Mouse (Mus musculus): ENCODE data around the gene Lrp2. TPM values are rescaled to one million over a fixed set of nuclear protein-coding genes. Genes with fewer than 3 reads are reported as not detected.

The Lrp2 gene
- total RNA-seq (2014; rRNA removed) (0.09 and 0.20 TPM in 2 replicates), polyA plus RNA-seq (2012; rRNA removed) (0.02 and 0.04 TPM in 2 replicates)

DNA sequence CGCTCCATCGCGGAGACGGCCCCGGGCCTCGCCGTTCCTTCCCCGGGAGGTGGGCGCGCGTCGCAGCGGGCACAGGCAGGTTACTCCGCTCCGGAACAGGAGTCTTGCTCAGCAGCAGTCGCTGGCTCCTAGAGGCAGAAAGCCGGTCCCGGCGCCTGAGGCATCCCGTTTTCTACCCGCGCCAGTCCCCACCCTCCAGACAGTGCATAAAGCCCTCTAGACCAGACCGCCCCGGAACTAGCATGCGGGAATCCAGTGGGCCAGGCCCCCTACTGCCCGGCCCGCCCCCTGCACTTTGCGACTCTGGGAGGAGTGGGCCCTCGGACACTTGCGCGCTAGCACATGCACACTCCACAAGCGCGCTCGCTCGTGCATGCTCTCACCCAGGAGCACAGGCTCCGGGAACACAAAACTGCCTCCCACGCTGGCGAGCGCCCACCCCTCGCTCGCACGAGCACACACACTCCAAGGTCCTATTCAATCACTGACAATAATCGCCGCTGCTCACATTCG is at the start of gene Lrp2:
Gene Lrp2, minus strand, starts transcription at position 180 of the 513 bp plus-strand sequence.
- no peak for DNase-seq (ENCODE audit: extremely low read depth, low read depth, low spot score)
- Histone ChIP-seq H3K27ac (replicated peaks; ENCODE audit: insufficient read depth, low read depth, low read length) (no peak within 1 kb of the TSS), H3K36me3 (ENCODE audit: control insufficient read depth, insufficient read depth, low read length) (no peaks in the 10 kb centered on the region), H3K9ac (ENCODE audit: low read depth, low read length) (no peak within 1 kb of the TSS), H3K79me2 (ENCODE audit: control insufficient read depth, insufficient read depth, low read length) (no peaks in the 10 kb centered on the region), H3K4me3 (ENCODE audit: insufficient read depth, low read depth, low read length) (peak within 1 kb of the TSS; percentile 21; the same call in 1 of the 2 replicates), H3K4me1 (ENCODE audit: control insufficient read depth, insufficient read depth, low read length) (no peaks in the 10 kb centered on the region; the same call in 1 of the 2 replicates), H3K27me3 (ENCODE audit: control insufficient read depth, insufficient read depth, low read length) (peaks cover 25% of the 10 kb centered on the region)
- no peak for TF ChIP-seq CTCF (IDR thresholded peaks at IDR 0.05; ENCODE audit: low read depth, low read length)
- WGBS: 2% methylated on average over 45 of the region's 45 CpGs

DNA sequence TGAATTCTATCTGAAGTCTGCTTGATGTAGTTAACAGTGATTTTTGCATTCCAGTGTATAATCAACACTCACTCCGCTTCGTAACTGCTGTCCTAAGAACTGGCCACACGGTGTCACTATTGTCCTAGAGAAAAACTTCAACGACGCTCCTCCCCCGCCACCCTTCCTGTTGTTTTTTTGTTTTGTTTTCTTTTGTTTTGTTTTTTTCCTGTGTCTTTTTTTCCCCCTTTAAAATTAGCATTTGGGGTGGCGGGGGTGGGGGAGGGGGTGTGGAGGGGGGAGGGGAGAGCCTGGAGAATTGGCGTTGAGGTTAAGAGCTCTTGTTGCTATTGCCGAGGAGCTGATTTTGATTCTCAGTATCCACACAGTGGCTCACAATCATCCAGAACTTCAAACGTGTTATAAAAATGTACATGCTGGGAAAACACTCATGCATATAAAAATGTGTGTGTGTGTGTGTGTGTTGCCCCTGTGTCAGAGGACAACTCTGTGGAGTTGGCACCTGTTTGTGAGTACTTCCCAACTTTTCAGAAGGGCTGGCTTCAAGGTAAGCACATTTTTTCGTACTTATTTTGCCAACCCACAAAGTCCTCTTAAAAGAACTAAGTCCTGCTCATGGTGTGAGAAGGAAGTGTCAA is 49.3 kb upstream of the Lrp2 start:
- H3K4me1 ChIP-seq (ENCODE audit: control insufficient read depth, insufficient read depth, low read length): no peaks in the 10 kb centered on the region
- H3K79me2 ChIP-seq (ENCODE audit: control insufficient read depth, insufficient read depth, low read length): no peaks in the 10 kb centered on the region
- WGBS: 6% methylated on average over 11 of the region's 11 CpGs
- H3K9ac ChIP-seq (ENCODE audit: low read depth, low read length): no peak overlapping the region
- H3K4me3 ChIP-seq (ENCODE audit: insufficient read depth, low read depth, low read length): peak overlapping the region; percentile 44; the same call in 1 of the 2 replicates
- no peaks in the 10 kb centered on the region for H3K27me3 ChIP-seq (ENCODE audit: control insufficient read depth, insufficient read depth, low read length)
- H3K36me3 ChIP-seq (ENCODE audit: control insufficient read depth, insufficient read depth, low read length): no peaks in the 10 kb centered on the region
- TF ChIP-seq CTCF (IDR thresholded peaks at IDR 0.05; ENCODE audit: low read depth, low read length) (peak; percentile 50), POLR2A (IDR thresholded peaks at IDR 0.05; ENCODE audit: extremely low read depth, insufficient read depth, low read length) (no peak)
- H3K27ac ChIP-seq (replicated peaks; ENCODE audit: insufficient read depth, low read depth, low read length): no peak overlapping the region
- peak; percentile 52 for DNase-seq (ENCODE audit: extremely low read depth, low read depth, low spot score)

DNA sequence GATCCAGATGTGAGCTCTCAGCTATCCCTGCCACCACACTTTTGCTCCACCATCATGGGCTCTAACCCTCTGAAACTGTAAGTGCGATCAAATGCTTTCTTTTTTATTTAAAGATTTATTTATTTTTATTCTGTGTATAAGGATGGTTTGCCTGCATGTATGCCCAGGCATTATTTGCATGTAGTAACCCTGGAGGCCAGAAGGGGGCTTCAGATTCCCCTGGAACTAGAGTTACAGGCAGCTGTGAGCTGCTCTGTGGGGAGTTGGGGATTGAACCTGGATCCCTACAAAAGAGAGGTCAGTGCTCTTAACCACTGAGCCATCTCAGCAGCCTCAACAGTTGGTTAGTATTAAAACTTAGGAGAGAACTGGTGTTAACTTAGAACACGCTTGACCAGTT is 45.6 kb upstream of the Lrp2 start:
- no peaks in the 10 kb centered on the region for H3K36me3 ChIP-seq (ENCODE audit: control insufficient read depth, insufficient read depth, low read length)
- TF ChIP-seq CTCF (IDR thresholded peaks at IDR 0.05; ENCODE audit: low read depth, low read length) (no peak; the same call in 1 of the 2 replicates), POLR2A (IDR thresholded peaks at IDR 0.05; ENCODE audit: extremely low read depth, insufficient read depth, low read length) (no peak)
- H3K27ac ChIP-seq (replicated peaks; ENCODE audit: insufficient read depth, low read depth, low read length): no peak overlapping the region
- H3K4me1 ChIP-seq (ENCODE audit: control insufficient read depth, insufficient read depth, low read length): no peaks in the 10 kb centered on the region
- H3K27me3 ChIP-seq (ENCODE audit: control insufficient read depth, insufficient read depth, low read length): no peaks in the 10 kb centered on the region
- H3K4me3 ChIP-seq (ENCODE audit: insufficient read depth, low read depth, low read length): no peak overlapping the region
- H3K79me2 ChIP-seq (ENCODE audit: control insufficient read depth, insufficient read depth, low read length): no peaks in the 10 kb centered on the region
- H3K9ac ChIP-seq (ENCODE audit: low read depth, low read length): no peak overlapping the region
- DNase-seq (ENCODE audit: extremely low read depth, low read depth, low spot score): no peak
- 93% methylated on average over 2 of the region's 2 CpGs for WGBS

DNA sequence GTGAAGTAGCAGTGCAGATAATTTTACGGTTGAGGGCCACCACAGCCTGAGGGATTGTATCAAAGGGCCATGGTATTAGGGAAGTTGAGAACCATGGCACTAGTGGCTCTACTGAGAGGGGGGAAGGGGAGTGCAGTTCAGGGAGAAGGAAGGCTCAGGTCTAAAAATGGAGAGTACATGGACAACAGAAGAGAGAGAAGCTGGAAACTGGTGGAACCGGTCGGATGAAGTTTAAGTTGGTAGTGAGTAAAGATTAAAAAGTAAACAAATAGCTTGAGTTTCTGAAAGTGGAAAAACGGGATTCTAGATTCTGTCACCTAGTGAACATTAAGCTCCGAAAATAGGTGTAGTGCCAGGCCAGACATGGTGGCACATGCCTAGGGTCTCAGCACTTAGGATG is 44.9 kb upstream of the Lrp2 start:
- Histone ChIP-seq H3K27ac (replicated peaks; ENCODE audit: insufficient read depth, low read depth, low read length) (no peak overlapping the region), H3K79me2 (ENCODE audit: control insufficient read depth, insufficient read depth, low read length) (no peaks in the 10 kb centered on the region), H3K4me3 (ENCODE audit: insufficient read depth, low read depth, low read length) (no peak overlapping the region), H3K36me3 (ENCODE audit: control insufficient read depth, insufficient read depth, low read length) (no peaks in the 10 kb centered on the region), H3K27me3 (ENCODE audit: control insufficient read depth, insufficient read depth, low read length) (no peaks in the 10 kb centered on the region), H3K9ac (ENCODE audit: low read depth, low read length) (no peak overlapping the region), H3K4me1 (ENCODE audit: control insufficient read depth, insufficient read depth, low read length) (no peaks in the 10 kb centered on the region)
- TF ChIP-seq POLR2A (IDR thresholded peaks at IDR 0.05; ENCODE audit: extremely low read depth, insufficient read depth, low read length) (no peak), CTCF (IDR thresholded peaks at IDR 0.05; ENCODE audit: low read depth, low read length) (no peak)
- 93% methylated on average over 5 of the region's 5 CpGs for WGBS
- no peak for DNase-seq (ENCODE audit: extremely low read depth, low read depth, low spot score)

DNA sequence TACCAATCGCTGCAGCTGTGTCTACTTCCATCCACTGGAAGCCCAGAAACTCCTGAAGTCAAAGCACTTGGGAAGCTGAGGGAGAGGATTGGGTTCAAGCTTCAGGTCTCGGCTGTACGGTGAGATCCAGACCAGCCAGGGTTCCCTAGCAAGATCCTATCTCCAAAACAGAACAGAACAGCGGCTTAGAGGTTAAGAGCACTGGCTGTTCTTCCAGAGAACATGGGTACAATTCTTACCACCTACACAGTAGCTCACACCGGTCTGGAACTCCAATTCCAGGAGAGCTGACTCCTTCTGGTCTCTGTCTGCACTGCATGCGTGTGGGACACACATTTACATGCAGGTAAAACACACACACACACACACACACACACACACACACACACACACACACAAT is 44.0 kb upstream of the Lrp2 start:
- TF ChIP-seq POLR2A (IDR thresholded peaks at IDR 0.05; ENCODE audit: extremely low read depth, insufficient read depth, low read length) (no peak), CTCF (IDR thresholded peaks at IDR 0.05; ENCODE audit: low read depth, low read length) (no peak)
- 87% methylated on average over 6 of the region's 6 CpGs for WGBS

DNA sequence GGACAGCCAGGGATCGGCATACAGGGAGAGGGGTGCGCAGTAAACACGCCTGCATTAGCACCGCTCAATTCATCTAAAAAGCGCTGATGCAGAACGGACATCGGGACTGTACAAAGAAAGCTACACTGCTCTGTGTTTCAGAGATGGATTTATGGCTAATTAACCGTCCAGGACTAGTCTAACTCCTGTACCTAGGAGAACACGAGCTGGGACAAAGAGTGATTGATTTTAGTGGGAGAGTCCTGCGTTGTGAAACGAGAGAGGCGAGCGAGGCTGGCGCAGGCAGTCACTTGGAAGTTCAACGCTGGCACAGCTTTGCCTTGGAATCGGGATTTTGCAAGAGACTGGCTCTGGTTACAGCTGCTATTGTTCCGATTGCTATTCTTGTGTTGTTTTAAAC is 43.4 kb upstream of the Lrp2 start:
- Histone ChIP-seq H3K36me3 (ENCODE audit: control insufficient read depth, insufficient read depth, low read length) (no peaks in the 10 kb centered on the region), H3K27ac (replicated peaks; ENCODE audit: insufficient read depth, low read depth, low read length) (no peak overlapping the region), H3K4me1 (ENCODE audit: control insufficient read depth, insufficient read depth, low read length) (no peaks in the 10 kb centered on the region), H3K4me3 (ENCODE audit: insufficient read depth, low read depth, low read length) (no peak overlapping the region), H3K79me2 (ENCODE audit: control insufficient read depth, insufficient read depth, low read length) (no peaks in the 10 kb centered on the region), H3K9ac (ENCODE audit: low read depth, low read length) (no peak overlapping the region), H3K27me3 (ENCODE audit: control insufficient read depth, insufficient read depth, low read length) (no peaks in the 10 kb centered on the region)
- TF ChIP-seq POLR2A (IDR thresholded peaks at IDR 0.05; ENCODE audit: extremely low read depth, insufficient read depth, low read length): no peak
- TF ChIP-seq CTCF (IDR thresholded peaks at IDR 0.05; ENCODE audit: low read depth, low read length): no peak
- DNase-seq (ENCODE audit: extremely low read depth, low read depth, low spot score): peak; percentile 74
- 62% methylated on average over 17 of the region's 17 CpGs for WGBS

More for the DNA sequence above, 44.0 kb upstream of the Lrp2 start:
- no peak overlapping the region for H3K27ac ChIP-seq (replicated peaks; ENCODE audit: insufficient read depth, low read depth, low read length)
- DNase-seq (ENCODE audit: extremely low read depth, low read depth, low spot score): no peak
- no peaks in the 10 kb centered on the region for H3K27me3 ChIP-seq (ENCODE audit: control insufficient read depth, insufficient read depth, low read length)
- H3K9ac ChIP-seq (ENCODE audit: low read depth, low read length): no peak overlapping the region
- H3K4me3 ChIP-seq (ENCODE audit: insufficient read depth, low read depth, low read length): no peak overlapping the region
- no peaks in the 10 kb centered on the region for H3K79me2 ChIP-seq (ENCODE audit: control insufficient read depth, insufficient read depth, low read length)
- H3K4me1 ChIP-seq (ENCODE audit: control insufficient read depth, insufficient read depth, low read length): no peaks in the 10 kb centered on the region
- H3K36me3 ChIP-seq (ENCODE audit: control insufficient read depth, insufficient read depth, low read length): no peaks in the 10 kb centered on the region
